Mouse (Mus musculus): Measurements from ENCODE around the gene Gm43064. TPM values are rescaled to one million over a fixed set of nuclear protein-coding genes. Genes with fewer than 3 reads are reported as not detected.
"Not testable (repeated sequence)": the region's sequence is repeated elsewhere in the genome, so short reads cannot be mapped to it uniquely, and the experiment has no call there.

Gene Gm43064
- polyA plus RNA-seq, 1 experiment from 2014 or later = 0.60 TPM

- Histone ChIP-seq H3K27ac (no peak overlapping the region), H3K4me2 (no peak overlapping the region), H3K9me3 (replicated peaks) (no peaks in the 10 kb centered on the region), H3K9ac (no peak overlapping the region), H3K27me3 (replicated peaks) (no peaks in the 10 kb centered on the region), H3K4me3 (no peak overlapping the region), H3K36me3 (no peaks in the 10 kb centered on the region), H3K4me1 (peaks cover 24% of the 10 kb centered on the region)
- WGBS (ENCODE audit: insufficient replicate concordance) = 74% methylated on average over 10 of the region's 10 CpGs
- ATAC-seq = no peak
These were observed 26.6 kb downstream of the Gm43064 start for GRCm38 (mm10) chr3:103835951-103836310.

- Histone ChIP-seq H3K4me2 (no peak overlapping the region), H3K27ac (no peak overlapping the region), H3K4me1 (peaks cover 19% of the 10 kb centered on the region), H3K9me3 (replicated peaks) (no peaks in the 10 kb centered on the region), H3K36me3 (no peaks in the 10 kb centered on the region), H3K4me3 (no peak overlapping the region), H3K9ac (no peak overlapping the region), H3K27me3 (replicated peaks) (no peaks in the 10 kb centered on the region)
- no peak for ATAC-seq
- WGBS (ENCODE audit: insufficient replicate concordance) = 86% methylated on average over 5 of the region's 5 CpGs
These were observed 27.1 kb downstream of the Gm43064 start for GRCm38 (mm10) chr3:103836453-103836852.

- H3K4me3 ChIP-seq = no peak overlapping the region
- WGBS (ENCODE audit: insufficient replicate concordance) = 83% methylated on average over 6 of the region's 6 CpGs
- no peak overlapping the region for H3K27ac ChIP-seq
- no peaks in the 10 kb centered on the region for H3K4me1 ChIP-seq
- no peak overlapping the region for H3K4me2 ChIP-seq
- no peaks in the 10 kb centered on the region for H3K36me3 ChIP-seq
- ATAC-seq = no peak
- H3K27me3 ChIP-seq (replicated peaks) = no peaks in the 10 kb centered on the region
- no peaks in the 10 kb centered on the region for H3K9me3 ChIP-seq (replicated peaks)
- H3K9ac ChIP-seq = no peak overlapping the region
These were observed 30.3 kb downstream of the Gm43064 start for GRCm38 (mm10) chr3:103839711-103840110.

- H3K9ac ChIP-seq; H3K4me1 ChIP-seq; H3K4me2 ChIP-seq; H3K36me3 ChIP-seq; ATAC-seq; H3K27ac ChIP-seq; H3K9me3 ChIP-seq (replicated peaks); H3K4me3 ChIP-seq; H3K27me3 ChIP-seq (replicated peaks): not testable (repeated sequence)
- 75% methylated on average over 3 of the region's 3 CpGs for WGBS (ENCODE audit: insufficient replicate concordance)
These were observed 30.8 kb downstream of the Gm43064 start for GRCm38 (mm10) chr3:103840195-103840594.

- H3K36me3 ChIP-seq; H3K4me2 ChIP-seq; H3K9ac ChIP-seq; H3K9me3 ChIP-seq (replicated peaks); H3K27me3 ChIP-seq (replicated peaks); H3K4me1 ChIP-seq; ATAC-seq; H3K4me3 ChIP-seq; H3K27ac ChIP-seq: not testable (repeated sequence)
- WGBS (ENCODE audit: insufficient replicate concordance) = 59% methylated on average over 7 of the region's 7 CpGs
These were observed 31.6 kb downstream of the Gm43064 start for GRCm38 (mm10) chr3:103840946-103841345.

- Histone ChIP-seq H3K27me3 (replicated peaks) (no peaks in the 10 kb centered on the region), H3K27ac (no peak overlapping the region), H3K9ac (no peak overlapping the region), H3K4me1 (no peaks in the 10 kb centered on the region), H3K4me3 (no peak overlapping the region), H3K4me2 (no peak overlapping the region), H3K9me3 (replicated peaks) (no peaks in the 10 kb centered on the region), H3K36me3 (no peaks in the 10 kb centered on the region)
- 54% methylated on average over 9 of the region's 9 CpGs for WGBS (ENCODE audit: insufficient replicate concordance)
- no peak for ATAC-seq
These were observed 41.4 kb downstream of the Gm43064 start for GRCm38 (mm10) chr3:103850644-103851363.

- Histone ChIP-seq H3K27me3 (replicated peaks) (no peaks in the 10 kb centered on the region), H3K4me3 (no peak overlapping the region), H3K36me3 (no peaks in the 10 kb centered on the region), H3K9ac (no peak overlapping the region), H3K9me3 (replicated peaks) (no peaks in the 10 kb centered on the region), H3K4me1 (no peaks in the 10 kb centered on the region), H3K4me2 (no peak overlapping the region), H3K27ac (no peak overlapping the region)
- ATAC-seq = no peak
- 79% methylated on average over 6 of the region's 6 CpGs for WGBS (ENCODE audit: insufficient replicate concordance)
These were observed 42.1 kb downstream of the Gm43064 start for GRCm38 (mm10) chr3:103851481-103851880.

GRCm38 (mm10) chr3:103851882-103852281 lies 42.5 kb downstream of the Gm43064 start:
- no peak overlapping the region for H3K4me3 ChIP-seq
- no peak overlapping the region for H3K9ac ChIP-seq
- H3K9me3 ChIP-seq (replicated peaks) = no peaks in the 10 kb centered on the region
- no peak overlapping the region for H3K27ac ChIP-seq
- no peaks in the 10 kb centered on the region for H3K36me3 ChIP-seq
- WGBS (ENCODE audit: insufficient replicate concordance) = 65% methylated on average over 8 of the region's 8 CpGs
- no peak overlapping the region for H3K4me2 ChIP-seq
- no peaks in the 10 kb centered on the region for H3K4me1 ChIP-seq
- ATAC-seq = no peak
- H3K27me3 ChIP-seq (replicated peaks) = no peaks in the 10 kb centered on the region

GRCm38 (mm10) chr3:103852565-103853299 lies 43.4 kb downstream of the Gm43064 start:
- WGBS (ENCODE audit: insufficient replicate concordance) = 59% methylated on average over 3 of the region's 3 CpGs
- no peaks in the 10 kb centered on the region for H3K27me3 ChIP-seq (replicated peaks)

GRCm38 (mm10) chr3:103853804-103854203 lies 44.4 kb downstream of the Gm43064 start:
- no peak overlapping the region for H3K9ac ChIP-seq
- no peaks in the 10 kb centered on the region for H3K9me3 ChIP-seq (replicated peaks)
- H3K4me3 ChIP-seq = no peak overlapping the region
- no peaks in the 10 kb centered on the region for H3K36me3 ChIP-seq
- no peak overlapping the region for H3K27ac ChIP-seq
- WGBS (ENCODE audit: insufficient replicate concordance) = 72% methylated on average over 8 of the region's 8 CpGs
- ATAC-seq = no peak
- no peak overlapping the region for H3K4me2 ChIP-seq
- H3K27me3 ChIP-seq (replicated peaks) = no peaks in the 10 kb centered on the region
- no peaks in the 10 kb centered on the region for H3K4me1 ChIP-seq

More at GRCm38 (mm10) chr3:103852565-103853299, 43.4 kb downstream of the Gm43064 start:
- no peak overlapping the region for H3K9ac ChIP-seq
- no peaks in the 10 kb centered on the region for H3K9me3 ChIP-seq (replicated peaks)
- H3K4me2 ChIP-seq = no peak overlapping the region
- no peaks in the 10 kb centered on the region for H3K36me3 ChIP-seq
- ATAC-seq = no peak
- no peaks in the 10 kb centered on the region for H3K4me1 ChIP-seq
- H3K27ac ChIP-seq = no peak overlapping the region
- no peak overlapping the region for H3K4me3 ChIP-seq

GRCm38 (mm10) chr3:103857036-103857805 lies 47.8 kb downstream of the Gm43064 start:
- no peak overlapping the region for H3K4me2 ChIP-seq
- no peak overlapping the region for H3K27ac ChIP-seq
- H3K4me3 ChIP-seq = no peak overlapping the region
- H3K4me1 ChIP-seq = no peaks in the 10 kb centered on the region
- no peaks in the 10 kb centered on the region for H3K36me3 ChIP-seq
- WGBS (ENCODE audit: insufficient replicate concordance) = 66% methylated on average over 7 of the region's 7 CpGs
- ATAC-seq = no peak
- no peaks in the 10 kb centered on the region for H3K27me3 ChIP-seq (replicated peaks)
- H3K9ac ChIP-seq = no peak overlapping the region
- H3K9me3 ChIP-seq (replicated peaks) = no peaks in the 10 kb centered on the region

- Histone ChIP-seq H3K4me3 (no peak overlapping the region), H3K9me3 (replicated peaks) (no peaks in the 10 kb centered on the region), H3K27me3 (replicated peaks) (no peaks in the 10 kb centered on the region), H3K4me1 (no peaks in the 10 kb centered on the region), H3K9ac (no peak overlapping the region), H3K27ac (no peak overlapping the region), H3K36me3 (no peaks in the 10 kb centered on the region), H3K4me2 (no peak overlapping the region)
- no peak for ATAC-seq
- WGBS (ENCODE audit: insufficient replicate concordance) = 84% methylated on average over 6 of the region's 6 CpGs
These were observed 48.7 kb downstream of the Gm43064 start for GRCm38 (mm10) chr3:103857977-103858563.
